Mouse (Mus musculus) retina, adult 2 months (tissue): ENCODE data around the gene Tasp1.
"Not testable (repeated sequence)": the region's sequence is repeated elsewhere in the genome, so short reads cannot be mapped to it uniquely, and the experiment has no call there.

ENCODE experiments used
- DNase-seq: peaks from one replicate; pipeline ENCODE4 v3.0.0-alpha.2; 2012; ENCODE audit warnings: low read depth, low spot score

The Tasp1 gene

GRCm38 (mm10) chr2:140058125-140058524 lies 8.5 kb downstream of the Tasp1 start:
- DNase-seq, result no peak

DNA sequence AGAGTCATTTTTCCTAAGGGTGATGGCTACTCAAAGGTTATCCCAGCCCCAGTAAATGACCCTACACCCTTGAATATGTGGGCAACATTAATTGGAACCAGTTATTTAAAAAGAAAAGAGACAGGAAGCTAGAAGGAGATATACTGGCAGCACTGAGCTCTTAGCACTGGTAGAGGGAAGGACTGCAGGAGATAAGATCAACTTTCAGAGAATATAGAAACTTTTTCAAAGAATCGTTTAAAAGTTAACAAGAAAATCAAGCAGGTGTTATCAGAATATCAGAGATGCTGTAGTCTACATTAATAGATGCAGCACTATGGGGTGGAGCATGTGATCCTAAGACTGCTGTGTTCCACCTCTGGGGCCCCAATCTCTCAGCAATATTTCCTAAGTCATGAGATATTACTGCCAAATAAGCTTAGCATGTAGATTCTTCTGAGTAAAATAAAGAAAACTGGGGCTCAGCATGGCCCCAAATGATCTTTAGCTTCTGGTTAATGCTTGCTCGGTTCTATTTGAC lies 14.9 kb downstream of the Tasp1 start:
- DNase-seq, result no peak

DNA sequence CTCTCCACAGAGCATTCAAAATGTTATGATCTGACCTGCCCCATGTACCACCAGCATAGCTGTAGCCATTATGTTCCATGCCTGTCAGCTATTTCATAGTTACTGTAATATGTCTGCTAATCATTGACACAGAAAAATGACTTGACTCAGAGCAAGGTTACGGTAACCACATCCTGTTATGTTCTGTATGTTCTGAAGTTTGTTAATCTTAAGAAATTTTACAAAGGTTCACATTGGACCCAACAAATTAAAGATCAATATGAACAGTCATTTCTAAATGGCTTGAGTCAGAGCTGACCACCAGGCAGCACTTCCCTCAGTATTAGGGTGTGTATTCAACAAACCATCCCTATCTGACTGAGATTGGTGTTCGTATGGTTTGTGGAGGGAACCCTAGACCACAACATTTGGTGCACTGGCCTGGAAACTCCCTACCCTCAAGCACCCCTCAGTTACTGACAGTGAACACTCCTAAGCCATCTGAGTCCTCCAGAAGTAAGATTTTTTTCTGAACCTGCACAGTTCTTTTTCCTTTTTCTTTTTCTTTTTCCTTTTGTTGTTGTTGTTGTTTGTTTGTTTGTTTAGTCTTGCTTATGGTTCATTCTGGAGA lies 24.0 kb downstream of the Tasp1 start:
- DNase-seq, result no peak

DNA sequence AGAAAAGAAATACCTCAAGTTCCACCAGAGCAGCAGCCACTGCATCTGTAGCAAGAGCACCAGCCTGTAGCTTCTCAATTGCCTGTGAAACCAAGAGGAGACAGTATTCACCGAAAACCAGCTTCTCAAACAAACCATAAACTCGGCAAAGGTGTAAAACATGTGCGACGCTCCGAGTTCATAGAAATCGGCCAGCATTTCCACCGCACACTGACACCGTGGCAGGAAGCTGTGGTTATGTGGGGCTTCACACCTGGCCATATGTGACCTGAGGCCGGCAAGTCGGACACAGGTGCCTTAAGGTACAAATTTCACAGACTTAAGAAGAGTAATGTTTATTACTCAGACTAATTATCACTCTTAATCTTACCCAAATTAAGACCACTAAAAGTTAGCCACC lies 24.5 kb downstream of the Tasp1 start:
- no peak for DNase-seq

GRCm38 (mm10) chr2:140037459-140037858 lies 29.1 kb downstream of the Tasp1 start:
- DNase-seq, result no peak

- DNase-seq, result no peak
Observed at GRCm38 (mm10) chr2:140036854-140037253, 29.8 kb downstream of the Tasp1 start.

DNA sequence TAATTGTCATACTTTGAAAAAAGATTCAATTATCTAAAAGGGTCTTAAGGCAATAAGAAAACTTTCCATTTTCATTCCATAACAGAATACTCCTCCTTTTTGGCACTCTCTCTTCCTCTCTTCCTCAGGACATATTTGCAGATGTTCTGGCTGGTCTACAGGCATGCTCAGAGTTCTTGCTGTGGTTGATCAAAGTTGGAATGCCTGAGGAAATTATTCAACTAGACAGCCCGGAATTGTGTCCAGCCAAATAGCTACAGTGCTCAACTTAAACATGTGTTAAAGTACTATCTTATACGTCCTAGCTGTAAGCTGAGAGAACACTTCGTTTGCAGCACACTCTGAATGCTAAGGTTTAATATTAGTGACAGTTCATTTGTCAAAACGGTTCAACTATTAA lies 41.7 kb downstream of the Tasp1 start:
- DNase-seq, result no peak

DNA sequence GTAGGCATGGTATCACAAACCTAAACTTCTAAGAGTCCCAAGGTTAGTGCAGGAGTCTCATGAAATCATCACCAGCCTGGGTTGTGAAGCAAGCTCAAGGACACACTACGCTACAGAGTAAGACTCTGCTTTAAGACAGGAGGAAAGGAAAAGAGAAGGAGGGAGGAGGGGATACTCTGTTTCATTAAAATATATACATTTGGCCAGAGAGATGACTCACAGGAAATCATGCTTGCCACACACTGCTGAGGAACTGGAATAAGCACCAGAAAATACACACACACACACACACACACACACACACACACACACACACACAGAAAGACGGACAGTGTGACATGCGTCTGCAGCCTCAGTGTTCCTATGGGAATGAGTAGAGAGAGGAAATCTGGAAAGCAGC lies 59.2 kb downstream of the Tasp1 start:
- DNase-seq, result no peak

GRCm38 (mm10) chr2:139998170-139998569 lies 68.4 kb downstream of the Tasp1 start:
- no peak for DNase-seq

DNA sequence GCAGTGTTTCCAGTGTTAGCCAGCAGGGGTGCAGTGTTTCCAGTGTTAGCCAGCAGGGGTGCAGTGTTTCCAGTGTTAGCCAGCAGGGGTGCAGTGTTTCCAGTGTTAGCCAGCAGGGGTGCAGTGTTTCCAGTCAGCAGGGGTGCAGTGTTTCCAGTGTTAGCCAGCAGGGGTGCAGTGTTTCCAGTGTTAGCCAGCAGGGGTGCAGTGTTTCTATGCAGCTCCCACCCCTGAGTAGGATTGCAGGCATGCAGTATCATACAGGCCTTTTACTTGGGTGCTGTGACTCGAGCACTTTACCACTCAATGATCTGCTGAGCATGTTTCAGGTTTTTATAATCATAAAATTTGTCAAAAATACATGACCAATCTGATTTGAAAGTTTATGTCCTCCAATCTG lies 76.7 kb downstream of the Tasp1 start:
- DNase-seq, result not testable (repeated sequence)

DNA sequence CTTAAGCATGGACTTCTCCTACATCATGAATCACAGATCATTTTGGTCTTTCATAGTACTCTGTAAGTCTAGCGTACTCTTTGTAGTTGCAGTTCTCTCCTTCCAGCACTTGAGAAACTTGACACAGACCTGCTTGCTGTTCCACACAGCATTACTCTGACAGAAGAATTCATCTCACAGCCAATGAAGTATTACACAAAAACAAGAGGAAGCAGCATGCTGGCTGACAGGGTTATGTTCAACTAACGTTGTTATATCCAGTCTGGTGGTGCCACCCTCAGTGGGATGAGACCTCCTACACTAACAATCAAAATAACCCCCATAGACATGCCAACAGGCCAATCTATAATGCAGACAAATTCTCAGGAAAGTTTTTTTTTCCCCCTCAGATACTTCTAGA lies 99.2 kb downstream of the Tasp1 start:
- no peak for DNase-seq

DNA sequence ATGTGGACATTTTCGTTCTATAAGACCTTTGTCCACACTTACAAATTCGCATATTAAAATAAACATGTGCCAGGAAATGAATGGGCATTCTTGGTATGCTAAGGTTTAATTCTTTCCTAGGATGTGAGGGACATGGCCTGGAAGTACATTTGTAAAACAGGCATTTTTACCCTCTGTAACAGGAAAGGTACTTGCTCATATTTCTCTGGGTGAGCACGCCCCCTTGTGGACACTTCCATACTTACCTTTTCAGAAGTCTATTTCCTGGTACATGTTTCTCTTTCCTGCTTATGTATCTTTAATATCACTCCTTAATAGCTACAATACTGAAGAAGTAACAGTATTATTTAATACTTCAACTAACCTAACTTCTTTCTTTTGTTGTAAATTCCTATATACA lies 100.3 kb downstream of the Tasp1 start:
- DNase-seq, result no peak

GRCm38 (mm10) chr2:139948843-139949242 lies 117.8 kb downstream of the Tasp1 start:
- DNase-seq, result no peak

- DNase-seq, result no peak
Observed at GRCm38 (mm10) chr2:139937581-139937980, 129.0 kb downstream of the Tasp1 start.

GRCm38 (mm10) chr2:139934577-139934976 lies 132.0 kb downstream of the Tasp1 start:
- DNase-seq, result no peak

DNA sequence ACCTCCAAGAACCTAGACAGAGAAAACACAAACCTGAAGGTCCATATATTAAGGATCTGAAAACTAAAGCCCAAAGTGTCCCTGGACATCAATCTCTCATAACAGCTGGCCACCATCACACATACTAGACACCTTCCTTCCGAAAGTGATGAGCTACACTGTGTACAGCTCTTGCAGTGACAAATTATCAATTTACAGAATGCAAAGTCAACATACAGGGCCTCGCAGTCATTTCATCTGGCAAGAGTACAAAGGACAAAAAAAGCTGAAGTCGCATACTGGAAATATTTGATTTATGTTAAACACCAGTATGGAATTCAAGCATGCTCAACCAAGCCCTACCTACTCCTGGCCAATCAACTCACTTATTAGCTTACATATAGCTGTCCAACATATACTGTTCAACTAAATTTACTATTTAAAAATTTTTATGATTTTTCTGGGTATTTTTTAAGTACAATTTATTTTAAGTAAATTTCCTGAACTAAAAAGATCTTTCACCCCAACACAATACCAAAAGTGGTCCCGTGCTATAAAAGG lies 132.5 kb downstream of the Tasp1 start:
- no peak for DNase-seq

DNA sequence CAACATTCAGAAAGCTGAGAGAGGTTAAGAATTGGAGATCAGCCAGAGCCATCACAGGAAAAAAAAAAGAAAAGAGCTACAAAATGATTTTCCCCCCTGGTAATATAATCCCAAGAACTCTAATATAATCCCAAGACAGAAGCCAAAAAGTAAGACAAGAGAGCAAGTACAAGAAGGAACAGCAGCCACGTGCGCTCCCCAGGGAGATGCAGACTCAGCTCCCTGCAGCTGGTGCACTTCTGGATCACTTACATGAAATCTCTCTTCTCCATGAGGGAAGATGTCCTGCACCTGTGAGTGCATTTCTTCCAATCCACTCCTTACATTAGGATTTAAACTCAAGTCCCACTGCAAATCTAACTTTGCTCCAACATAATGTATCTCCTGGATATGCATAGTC lies 134.4 kb downstream of the Tasp1 start:
- no peak for DNase-seq

DNA sequence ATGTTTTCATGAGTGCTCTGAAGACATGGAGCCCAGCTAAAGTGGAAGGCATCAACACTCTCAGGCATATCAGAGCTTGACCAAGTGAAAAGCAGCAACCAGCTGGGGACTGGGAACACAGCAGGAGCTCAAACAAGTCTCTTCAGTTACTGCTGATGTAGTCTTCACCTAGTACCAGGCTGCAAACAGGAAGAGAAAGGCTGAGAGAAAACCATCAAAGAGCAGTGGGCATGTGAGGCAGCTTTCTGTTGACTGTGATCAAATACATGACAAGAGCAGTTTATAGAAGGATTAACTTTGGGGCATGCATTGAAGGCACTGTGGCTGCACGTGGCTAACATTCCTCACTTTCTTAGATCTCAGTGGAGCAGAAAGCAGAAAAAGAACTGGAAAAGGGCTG lies 141.7 kb downstream of the Tasp1 start:
- DNase-seq, result no peak

DNA sequence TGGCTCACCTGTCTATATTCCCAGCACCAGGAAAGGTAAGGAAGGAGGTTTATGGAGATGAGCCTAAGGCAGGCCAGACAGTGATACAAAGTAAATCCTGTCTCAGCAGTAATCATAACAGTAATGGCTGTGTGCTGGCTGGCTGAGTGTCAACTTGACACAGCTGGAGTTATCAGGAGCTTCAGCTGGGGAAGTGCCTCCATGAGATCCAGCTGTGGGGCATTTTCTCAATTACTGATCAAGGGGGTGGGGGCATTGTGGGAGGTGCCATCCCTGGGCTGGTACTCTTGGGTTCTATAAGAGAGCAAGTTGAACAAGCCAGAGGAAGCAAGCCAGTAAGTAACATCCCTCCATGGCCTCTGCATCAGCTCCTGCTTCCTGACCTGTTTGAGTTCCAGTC lies 145.2 kb downstream of the Tasp1 start:
- not testable (repeated sequence) for DNase-seq

- DNase-seq, result no peak
Observed at GRCm38 (mm10) chr2:139919757-139920156, 146.8 kb downstream of the Tasp1 start.

DNA sequence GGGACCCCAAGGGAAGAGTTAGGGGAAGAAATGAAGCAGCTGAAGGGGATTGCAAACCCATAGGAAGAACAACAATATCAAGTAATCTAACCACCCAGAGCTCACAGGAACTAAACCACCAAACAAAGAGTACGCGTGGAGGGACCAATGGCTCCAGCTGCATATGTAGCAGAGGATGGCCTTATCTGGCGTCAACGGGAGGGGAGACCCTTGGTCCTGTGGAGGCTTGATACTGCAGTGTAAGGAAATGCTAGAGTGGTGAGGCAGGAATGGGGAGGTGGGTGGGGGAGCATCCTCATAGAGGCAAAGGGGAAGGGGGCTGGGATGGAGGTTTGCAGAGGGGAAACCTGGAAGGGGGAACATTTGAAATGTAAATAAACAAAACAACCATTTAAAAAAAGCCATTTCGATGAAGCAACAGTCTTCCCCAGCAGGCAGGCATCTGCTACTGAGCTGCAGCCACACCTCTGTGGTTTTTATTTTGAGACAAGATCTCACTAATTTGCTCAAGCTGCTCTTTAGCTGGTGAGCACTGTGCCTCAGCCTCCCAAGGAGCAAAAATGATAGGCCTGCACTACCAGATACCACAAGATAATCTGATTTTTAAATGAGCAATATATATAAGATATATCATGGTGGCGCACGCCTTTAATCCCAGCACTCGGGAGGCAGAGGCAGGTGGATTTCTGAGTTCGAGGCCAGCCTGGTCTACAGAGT lies 160.0 kb downstream of the Tasp1 start:
- no peak for DNase-seq

DNA sequence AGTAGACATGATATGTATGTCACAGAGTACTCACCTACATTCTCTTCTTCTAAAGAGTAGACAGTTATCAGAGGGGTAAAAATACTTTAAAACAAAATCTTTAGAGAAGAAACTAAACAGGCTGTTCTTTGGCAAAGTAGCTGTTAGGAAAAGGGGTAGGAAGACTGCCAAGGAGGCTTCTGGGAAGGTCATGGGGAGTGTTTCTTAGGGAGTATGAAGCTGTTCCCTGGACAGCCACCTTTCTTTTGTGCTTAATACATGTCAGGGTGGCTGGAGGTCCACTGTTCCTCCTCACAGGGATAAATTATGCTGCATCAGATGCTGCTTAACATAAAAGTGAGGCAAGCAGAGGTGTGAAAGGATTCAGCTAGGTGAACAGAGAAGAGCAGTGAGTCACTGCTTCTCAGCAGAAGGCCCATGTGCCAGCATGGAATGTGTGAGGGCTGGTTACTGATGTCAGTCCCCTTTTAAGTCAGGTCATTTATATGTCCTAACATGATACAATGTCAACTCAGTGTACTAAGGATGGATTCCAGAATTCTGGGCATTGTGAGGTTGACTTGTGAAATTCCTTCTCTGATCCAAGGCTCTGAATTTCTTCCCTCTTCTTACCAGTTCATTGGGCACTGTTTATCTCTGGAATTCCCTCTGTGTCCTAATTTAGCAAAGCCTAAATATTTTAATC lies 175.1 kb downstream of the Tasp1 start:
- DNase-seq, result no peak

GRCm38 (mm10) chr2:139884264-139884637 lies 182.4 kb downstream of the Tasp1 start:
- no peak for DNase-seq
